Mouse (Mus musculus) Patski (cell line): Measurements from ENCODE around the gene Stat6. TPM values are rescaled to one million over a fixed set of nuclear protein-coding genes. Genes with fewer than 3 reads are reported as not detected.
"Not testable (repeated sequence)": the region's sequence is repeated elsewhere in the genome, so short reads cannot be mapped to it uniquely, and the experiment has no call there.

ENCODE experiments used
- ATAC-seq: fragments of 100-300 bp; one replicate; pipeline ENCODE4 v1.8.0; 2021
- CTCF ChIA-PET: fragments of 350-600 bp; sonication (Branson Sonifier 250); formaldehyde crosslinking; loops from one replicate; lab custom pipeline; 2022; ENCODE audit warnings: inconsistent platforms; lab: Charles Lee
- POLR2A ChIA-PET: fragments of 350-600 bp; sonication (Branson Sonifier 250); formaldehyde crosslinking; loops from one replicate; lab custom pipeline; 2022; ENCODE audit warnings: antibody characterized with exemption, inconsistent platforms; lab: Charles Lee
- DNase-seq: peaks from one replicate; pipeline ENCODE4 v3.0.0-alpha.2; 2011; ENCODE audit warnings: low read depth, low spot score
- H3K27me3 ChIP-seq: fragments of 371-371 bp; one replicate; pipeline ENCODE4 v1.5.1; 2021
- CTCF ChIP-seq: fragments of 100-300 bp; IDR thresholded peaks from one replicate; pipeline ENCODE4 v1.5.1; 2021
- in situ Hi-C: fragments of 300-500 bp; cut with MboI; formaldehyde crosslinking; loops from 3 replicates; pipeline ENCODE4 v1.11.1; 2018; ENCODE audit warnings: low pct_unique_long_range_greater_than_20kb, mixed read lengths
- polyA plus RNA-seq: library from polyadenylated mRNA; unstranded; gene quantifications from one replicate; pipeline ENCODE4 v1.2.3, GENCODE M21; 2021

The Stat6 gene
- polyA plus RNA-seq, 1 experiment from 2014 or later = 67.3 TPM

DNA sequence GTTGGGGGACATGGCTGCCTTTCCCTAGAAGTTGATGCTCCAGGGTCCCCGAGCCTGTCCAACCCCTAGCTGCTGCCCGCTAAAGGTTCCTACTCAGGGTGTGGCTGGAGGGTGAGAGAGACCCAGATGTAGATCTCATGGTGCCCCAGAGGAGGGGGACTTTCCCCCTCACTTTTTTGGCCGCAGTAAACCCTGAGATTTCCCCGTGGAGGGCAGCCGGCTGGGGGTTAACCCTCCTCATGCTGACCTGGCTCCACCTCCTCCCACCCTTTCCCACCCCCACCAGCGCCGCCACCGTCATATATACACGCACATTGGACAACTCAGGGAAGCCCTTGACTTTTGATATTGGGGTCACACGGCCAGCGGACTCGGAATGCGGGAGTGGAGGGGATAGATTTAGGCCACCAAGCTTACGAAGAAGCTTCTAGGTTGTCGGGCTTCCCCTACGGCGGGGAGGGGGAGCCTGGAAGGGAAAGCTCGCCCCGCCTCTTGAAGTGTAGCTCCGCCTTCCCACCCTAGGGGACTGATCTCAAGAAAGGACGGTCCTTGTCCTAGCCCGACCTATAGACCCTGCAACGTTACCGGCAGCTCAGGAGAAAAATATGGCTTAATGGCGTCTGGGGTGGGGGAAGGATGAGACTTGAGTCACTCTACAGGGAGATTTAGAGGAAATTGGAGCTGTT is 910 bp downstream of the Stat6 start:
- no peaks in the 10 kb centered on the region for H3K27me3 ChIP-seq
- POLR2A ChIA-PET = interaction anchor here (1.0 to 3.9 kb wide), 8 partner anchors 12 to 27 kb away, joined by 3 to 25 read pairs (median 4); partner anchors contain the start of genes Lrp1, Nab2 and Nemp1
- in situ Hi-C loops = loop anchor here (5.0 kb wide), 1 partner anchor 94 kb away; the partner anchor contains the start of gene Zbtb39
- CTCF ChIA-PET = interaction anchor here (0.7 to 2.2 kb wide), 5 partner anchors 20 to 33 kb away, joined by 3 to 7 read pairs (median 5); no protein-coding TSS in a partner anchor
- DNase-seq = no peak
- TF ChIP-seq CTCF = no peak
- peak; percentile 68 for ATAC-seq

DNA sequence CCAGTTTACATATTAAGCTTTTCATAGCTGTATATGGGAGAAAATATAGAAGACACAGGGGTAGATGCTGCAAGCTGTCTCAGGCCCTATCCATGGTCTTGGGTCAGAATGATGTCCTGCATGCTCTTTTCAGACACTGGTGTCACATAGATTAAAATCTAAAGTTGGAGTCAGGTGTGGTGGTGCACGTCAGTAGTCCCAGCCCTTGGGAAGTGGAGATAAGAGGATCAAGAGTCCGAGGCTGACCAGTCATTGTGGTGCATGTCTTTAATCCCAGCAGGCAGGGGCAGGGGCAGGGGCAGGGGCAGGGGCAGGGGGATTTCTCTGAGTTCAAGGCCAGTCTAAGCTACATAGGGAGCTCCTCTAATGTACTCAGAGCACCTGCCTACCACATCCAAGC is 3.0 kb downstream of the Stat6 start:
- ChIA-PET CTCF (interaction anchor here (1.5 kb wide), 1 partner anchor 15 kb away, joined by 5 read pairs; no protein-coding TSS in a partner anchor), POLR2A (interaction anchor here (1.1 to 3.9 kb wide), 2 partner anchors 16 to 128 kb away, joined by 4 to 25 read pairs; no protein-coding TSS in a partner anchor)
- in situ Hi-C loops = no loop called here
- no peaks in the 10 kb centered on the region for H3K27me3 ChIP-seq
- no peak for TF ChIP-seq CTCF
- ATAC-seq (no peak), DNase-seq (no peak)

DNA sequence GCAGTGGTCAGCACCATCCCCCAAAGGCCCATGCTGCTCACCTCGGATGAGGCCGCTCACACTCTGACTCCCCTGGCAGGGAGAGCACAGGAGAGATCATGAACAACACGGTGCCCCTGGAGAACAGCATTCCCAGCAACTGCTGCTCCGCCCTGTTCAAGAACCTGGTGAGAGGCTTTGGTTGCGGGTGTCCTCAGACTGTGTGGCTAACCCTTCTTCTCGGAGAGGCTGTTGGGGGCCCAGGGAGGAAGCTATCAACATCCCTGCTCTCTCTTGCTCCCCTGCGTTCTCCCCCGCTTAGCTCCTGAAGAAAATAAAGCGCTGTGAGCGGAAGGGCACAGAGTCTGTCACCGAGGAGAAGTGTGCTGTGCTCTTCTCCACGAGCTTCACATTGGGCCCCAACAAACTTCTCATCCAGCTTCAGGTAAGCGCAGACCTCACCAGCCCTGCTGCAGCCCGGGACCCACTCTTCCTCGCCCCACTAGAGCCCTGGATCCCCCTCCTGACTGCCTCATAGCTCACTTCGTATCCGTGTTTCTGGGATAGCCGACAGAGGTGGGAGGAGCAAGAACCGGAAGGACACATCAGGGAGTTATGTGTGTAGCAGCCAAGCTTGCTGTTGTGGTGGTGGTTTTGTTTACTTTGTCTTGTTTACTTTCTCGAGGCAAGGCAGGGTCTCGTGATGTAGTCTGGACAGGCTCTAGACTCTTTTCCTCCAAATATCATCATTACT is 10.3 kb downstream of the Stat6 start:
- no peak for DNase-seq
- in situ Hi-C loops = loop anchor here (25.0 kb wide), 3 partner anchors 366 to 1259 kb away; partner anchors contain the start of genes Bloc1s1, Cd63, Cdk4 and March9
- ChIA-PET CTCF (no interaction called here), POLR2A (no interaction called here)
- no peaks in the 10 kb centered on the region for H3K27me3 ChIP-seq
- ATAC-seq = no peak
- TF ChIP-seq CTCF = no peak

DNA sequence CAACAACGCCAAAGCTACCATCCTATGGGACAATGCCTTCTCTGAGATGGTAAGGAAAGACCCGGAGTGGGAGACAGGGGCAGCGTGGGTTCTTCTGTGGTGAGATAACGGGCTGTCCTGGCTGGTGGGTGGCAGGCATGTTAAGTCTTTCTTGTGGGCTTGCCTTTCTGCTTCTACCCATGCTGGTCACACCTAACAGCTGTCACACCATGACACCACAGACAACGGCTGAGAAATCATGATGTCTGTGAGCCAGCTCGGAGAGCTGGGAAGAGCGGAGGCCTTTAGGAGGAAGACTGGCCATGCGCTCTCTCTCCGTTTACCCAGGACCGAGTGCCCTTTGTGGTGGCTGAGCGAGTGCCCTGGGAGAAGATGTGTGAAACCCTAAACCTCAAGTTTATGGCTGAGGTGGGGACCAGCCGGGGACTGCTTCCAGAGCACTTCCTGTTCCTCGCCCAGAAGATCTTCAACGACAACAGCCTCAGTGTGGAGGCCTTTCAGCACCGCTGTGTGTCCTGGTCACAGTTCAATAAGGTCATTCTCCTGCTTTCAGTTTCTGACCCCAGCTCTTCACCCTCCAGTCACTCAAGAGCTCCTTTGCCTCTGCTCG is 12.3 kb downstream of the Stat6 start:
- no peak for TF ChIP-seq CTCF
- in situ Hi-C loops = loop anchor here (25.0 kb wide), 3 partner anchors 368 to 1257 kb away; partner anchors contain the start of genes Bloc1s1, Cd63, Cdk4 and March9
- ChIA-PET POLR2A (interaction anchor here (0.9 kb wide), 1 partner anchor 12 kb away, joined by 3 read pairs; the partner anchor contains the start of gene Stat6), CTCF (no interaction called here)
- no peaks in the 10 kb centered on the region for H3K27me3 ChIP-seq
- DNase-seq (no peak), ATAC-seq (no peak)

DNA sequence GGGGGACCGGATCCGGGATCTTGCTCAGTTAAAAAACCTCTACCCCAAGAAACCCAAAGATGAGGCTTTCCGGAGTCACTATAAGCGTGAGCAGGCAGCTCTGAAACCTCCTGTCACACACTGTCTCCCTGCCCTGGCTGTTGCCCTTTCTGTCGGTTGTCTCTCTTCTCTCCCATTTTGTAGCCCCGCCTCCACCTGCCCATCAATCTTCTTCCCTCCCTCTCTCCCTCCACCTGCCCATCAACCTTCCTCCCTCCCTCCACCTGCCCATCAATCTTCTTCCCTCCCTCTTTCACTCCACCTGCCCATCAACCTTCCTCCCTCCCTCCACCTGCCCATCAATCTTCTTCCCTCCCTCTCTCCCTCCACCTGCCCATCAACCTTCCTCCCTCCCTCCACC is 14.8 kb downstream of the Stat6 start:
- H3K27me3 ChIP-seq, POLR2A ChIA-PET, DNase-seq, CTCF ChIA-PET, ATAC-seq: not testable (repeated sequence)
- in situ Hi-C loops = loop anchor here (25.0 kb wide), 3 partner anchors 370 to 1255 kb away; partner anchors contain the start of genes Bloc1s1, Cd63, Cdk4 and March9

DNA sequence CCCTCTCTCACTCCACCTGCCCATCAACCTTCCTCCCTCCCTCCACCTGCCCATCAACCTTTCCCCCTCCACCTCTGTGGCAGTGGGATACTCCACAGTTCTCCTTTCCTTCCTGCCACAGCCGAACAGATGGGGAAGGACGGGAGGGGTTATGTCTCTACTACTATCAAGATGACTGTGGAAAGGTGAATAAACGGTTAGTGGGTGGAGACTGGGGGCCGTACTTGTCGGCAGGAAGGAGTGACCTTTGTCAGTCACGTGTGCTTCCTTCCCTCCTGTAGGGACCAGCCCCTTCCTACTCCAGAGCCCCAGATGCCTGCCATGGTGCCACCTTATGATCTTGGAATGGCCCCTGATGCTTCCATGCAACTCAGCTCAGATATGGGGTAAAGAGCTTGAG is 15.3 kb downstream of the Stat6 start:
- CTCF ChIA-PET = no interaction called here
- no peak for ATAC-seq
- no peaks in the 10 kb centered on the region for H3K27me3 ChIP-seq
- no peak for TF ChIP-seq CTCF
- in situ Hi-C loops = loop anchor here (25.0 kb wide), 3 partner anchors 371 to 1254 kb away; partner anchors contain the start of genes Bloc1s1, Cd63, Cdk4 and March9
- DNase-seq = no peak
- POLR2A ChIA-PET = no interaction called here

DNA sequence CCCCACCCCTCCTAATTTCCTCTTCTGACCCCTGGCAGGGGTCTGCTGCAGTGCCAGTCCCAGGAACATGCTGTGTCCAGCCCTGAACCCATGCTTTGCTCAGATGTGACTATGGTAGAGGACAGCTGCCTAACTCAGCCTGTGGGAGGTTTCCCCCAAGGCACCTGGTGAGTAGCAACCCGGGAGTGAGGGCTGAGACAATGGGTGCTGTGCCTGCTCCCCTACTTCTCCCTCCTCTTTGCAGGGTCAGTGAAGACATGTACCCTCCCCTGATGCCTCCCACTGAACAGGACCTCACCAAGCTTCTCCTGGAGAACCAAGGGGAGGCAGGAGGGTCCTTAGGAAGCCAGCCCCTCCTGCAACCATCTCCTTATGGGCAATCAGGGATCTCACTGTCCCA is 16.8 kb downstream of the Stat6 start:
- ChIA-PET CTCF (interaction anchor here (1.5 kb wide), 1 partner anchor 18 kb away, joined by 5 read pairs; the partner anchor contains the start of gene Stat6), POLR2A (interaction anchor here (4.1 kb wide), 1 partner anchor 16 kb away, joined by 25 read pairs; the partner anchor contains the start of gene Stat6)

DNA sequence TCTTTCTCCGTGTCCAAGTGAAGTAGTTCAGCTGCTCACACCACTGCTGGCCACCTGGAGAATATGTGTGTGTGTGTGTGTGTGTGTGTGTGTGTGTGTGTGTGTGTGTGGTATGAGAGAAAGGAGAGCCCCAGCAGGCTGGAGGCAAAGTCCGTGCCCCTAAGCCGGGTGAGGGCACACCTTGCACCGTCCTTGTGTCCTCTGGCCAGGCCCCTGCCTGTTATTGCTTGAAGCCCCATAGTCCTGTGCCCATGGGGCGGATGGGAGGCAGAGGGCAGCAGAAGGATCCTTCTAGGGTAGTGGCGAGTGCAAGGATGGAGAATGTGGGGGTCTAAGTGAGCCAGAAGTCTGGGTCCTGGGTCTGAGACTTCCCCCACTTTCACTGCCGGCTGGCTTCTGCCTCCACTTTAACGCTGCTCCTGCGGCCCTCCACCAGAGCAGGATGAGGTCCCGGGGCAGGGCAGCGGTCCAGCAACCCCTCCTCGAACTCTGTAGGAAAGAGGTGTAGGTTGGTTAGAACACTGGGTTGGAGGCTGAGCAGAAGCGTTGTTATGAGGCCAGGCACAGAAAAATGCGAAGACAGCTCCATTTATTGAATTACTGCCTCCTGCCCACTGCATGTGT is 18.6 kb downstream of the Stat6 start:
- no peak for TF ChIP-seq CTCF
- POLR2A ChIA-PET = interaction anchor here (1.5 to 4.1 kb wide), 2 partner anchors 9 to 18 kb away, joined by 4 to 25 read pairs; partner anchors contain the start of gene Stat6
- ATAC-seq (no peak), DNase-seq (no peak)
- in situ Hi-C loops = loop anchor here (25.0 kb wide), 3 partner anchors 374 to 1251 kb away; partner anchors contain the start of genes Bloc1s1, Cd63, Cdk4 and March9
- CTCF ChIA-PET = interaction anchor here (1.2 to 1.5 kb wide), 5 partner anchors 9 to 92 kb away, joined by 3 to 5 read pairs (median 4); partner anchors contain the start of genes Lrp1 and Stat6
- no peaks in the 10 kb centered on the region for H3K27me3 ChIP-seq

More for the DNA sequence above, 16.8 kb downstream of the Stat6 start:
- H3K27me3 ChIP-seq = no peaks in the 10 kb centered on the region
- ATAC-seq = no peak
- in situ Hi-C loops = loop anchor here (25.0 kb wide), 3 partner anchors 372 to 1253 kb away; partner anchors contain the start of genes Bloc1s1, Cd63, Cdk4 and March9
- DNase-seq = no peak
- no peak for TF ChIP-seq CTCF
